Mouse (Mus musculus): ENCODE measurements around the gene Mrpl20. TPM values are rescaled to one million over a fixed set of nuclear protein-coding genes. Genes with fewer than 3 reads are reported as not detected.
A peak's percentile ranks its signal among the peaks of the same experiment; 100 is the strongest.

The Mrpl20 gene
- total RNA-seq (2021) = 10 to 100 TPM; 77.2 to 83.5 TPM

- peak in 1 of 2 experiments; percentile 11 for DNase-seq
- intact Hi-C loops (cut with DNase I) = no loop called here
Observed at GRCm38 (mm10) chr4:155802741-155803339, at the start of gene Mrpl20. Gene Mrpl20 (plus strand): TSS chr4:155802878.

DNA sequence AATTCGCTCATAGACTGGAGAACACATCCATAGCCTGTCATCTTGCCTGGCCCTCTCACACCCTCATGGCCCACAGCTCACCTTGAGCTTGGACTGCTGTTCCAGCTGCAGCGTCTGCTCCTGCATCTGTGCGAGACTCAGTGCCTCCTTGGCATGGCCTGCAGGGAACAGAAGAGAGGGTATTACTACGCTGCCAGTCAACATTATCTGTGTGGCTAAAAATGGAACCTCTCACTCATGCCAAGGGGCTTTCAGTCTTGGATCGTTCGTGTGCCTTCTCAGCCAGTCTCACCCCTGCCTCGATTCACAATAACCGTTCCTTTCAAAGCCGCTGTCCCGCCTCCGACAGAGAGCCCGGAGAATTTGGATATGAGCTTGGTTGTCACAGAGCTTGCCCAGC lies 45.7 kb upstream of the Mrpl20 start:
- intact Hi-C loops (cut with DNase I) = no loop called here
- peak; percentile 43 to 58 for DNase-seq

DNA sequence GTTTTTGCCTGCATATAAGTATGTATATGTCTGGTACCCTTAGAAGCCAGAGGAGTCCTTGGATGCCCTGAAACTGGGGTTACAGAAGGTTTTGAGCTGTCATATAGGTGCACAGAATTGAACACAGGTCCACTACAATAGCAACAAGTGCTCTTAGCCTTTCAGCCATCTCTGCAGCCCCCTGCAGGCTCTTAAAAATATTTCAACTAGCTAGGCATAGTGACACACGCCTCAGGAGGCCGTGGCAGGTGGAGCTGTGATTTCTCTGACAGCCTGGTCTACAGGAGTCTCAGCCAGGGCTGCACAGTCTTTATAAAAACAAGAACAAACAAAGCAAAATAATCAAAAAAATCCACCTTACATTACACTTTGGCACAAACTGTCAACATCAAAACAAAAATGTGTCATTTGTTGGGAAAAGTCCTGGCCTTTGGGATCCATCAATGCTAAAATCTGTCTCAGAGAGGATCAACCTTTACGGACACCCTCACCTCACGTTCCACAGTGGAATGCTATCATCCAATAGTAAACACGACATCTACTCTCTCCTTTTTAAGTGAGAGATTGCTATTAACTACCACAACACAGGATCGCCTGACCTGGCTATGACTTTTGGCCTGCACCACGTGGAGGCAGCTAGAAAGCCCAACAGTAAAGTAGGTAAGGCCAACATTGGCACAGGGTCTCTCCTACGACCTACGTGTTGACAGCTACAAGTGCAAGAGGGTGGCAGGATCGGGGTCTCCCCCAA lies 42.6 kb upstream of the Mrpl20 start:
- peak; percentile 48 to 55 for DNase-seq
- intact Hi-C loops (cut with DNase I) = no loop called here

DNA sequence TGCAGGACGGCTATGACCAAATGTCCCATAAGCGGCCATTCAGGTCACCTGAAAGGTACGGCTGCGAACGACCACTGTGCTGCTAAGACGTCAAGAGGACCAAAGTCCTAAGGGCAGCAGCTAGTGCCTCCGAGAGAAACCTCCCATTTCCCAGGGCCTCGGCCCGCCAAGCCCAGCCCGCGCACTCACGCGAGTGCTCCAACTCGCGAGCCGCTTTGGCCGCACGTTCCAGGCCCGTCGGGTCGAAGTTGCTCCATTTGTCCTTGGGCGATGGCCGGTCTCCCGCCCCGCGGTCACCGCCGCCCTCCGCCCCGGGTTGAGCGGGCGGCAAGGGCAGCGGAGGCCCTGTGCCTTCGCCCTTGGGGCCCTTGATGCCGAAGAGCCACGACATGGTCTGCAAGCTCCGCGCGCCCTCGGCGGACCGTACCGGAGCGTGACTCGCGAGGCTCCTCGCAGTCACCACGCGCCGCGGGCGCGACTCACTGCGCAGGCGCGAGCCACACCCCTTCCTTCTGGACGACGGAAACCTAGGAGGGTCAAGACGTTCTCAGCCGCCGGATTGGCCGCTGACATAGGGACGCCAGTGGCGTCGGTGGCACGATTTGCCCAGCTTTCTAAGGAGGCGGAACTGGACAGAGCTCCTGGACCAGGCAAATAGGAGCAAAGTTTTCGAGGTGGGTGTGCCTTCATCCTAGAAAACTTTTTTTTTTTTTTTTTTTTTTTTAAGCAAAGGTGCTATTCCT lies 41.9 kb upstream of the Mrpl20 start, which contains the start of gene Atad3a:
Atad3a (minus strand) TSS at position 481 of the 743 bp plus-strand sequence.
- intact Hi-C loops (cut with DNase I) = no loop called here
- peak; percentile 98 for DNase-seq

DNA sequence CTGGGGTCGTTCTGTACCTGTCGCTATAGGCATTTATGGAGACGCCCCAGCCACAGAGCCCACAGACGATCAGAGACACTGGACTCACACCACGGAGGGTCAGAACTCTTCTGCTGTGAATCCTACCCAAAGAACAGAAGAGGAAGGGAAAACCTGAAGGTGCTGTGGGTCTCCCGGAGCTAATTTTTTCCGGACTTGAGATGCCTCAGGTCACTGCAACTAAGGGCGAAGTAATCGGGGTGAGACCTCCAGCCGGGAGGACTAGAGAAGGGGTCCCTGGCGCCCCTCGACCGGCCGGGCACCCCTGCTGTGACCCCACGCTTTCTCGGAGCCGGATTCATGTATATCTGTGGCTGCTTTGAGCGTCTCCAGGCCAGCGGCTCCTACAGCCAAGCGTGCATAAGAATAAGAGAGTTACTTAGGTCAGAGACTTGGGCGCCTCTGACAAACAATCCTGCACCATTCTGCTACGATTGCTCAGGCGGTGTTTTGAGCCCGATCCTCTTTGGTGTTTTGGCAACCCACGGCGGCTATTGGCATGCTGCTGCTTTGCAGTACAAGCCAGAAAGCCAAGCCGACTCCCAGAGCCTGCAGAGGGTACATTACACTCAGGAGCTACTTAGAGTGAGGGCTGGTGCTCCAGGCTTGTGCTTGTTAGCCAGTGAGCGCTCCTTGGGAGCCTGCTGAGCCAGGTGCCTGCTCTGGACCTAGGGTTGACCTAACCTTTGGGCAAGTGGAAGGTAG lies 41.1 kb upstream of the Mrpl20 start:
- intact Hi-C loops (cut with DNase I) = no loop called here
- peak in 1 of 2 experiments; percentile 31 for DNase-seq

GRCm38 (mm10) chr4:155762357-155762756 lies 40.3 kb upstream of the Mrpl20 start:
- no peak for DNase-seq
- intact Hi-C loops (cut with DNase I) = no loop called here

DNA sequence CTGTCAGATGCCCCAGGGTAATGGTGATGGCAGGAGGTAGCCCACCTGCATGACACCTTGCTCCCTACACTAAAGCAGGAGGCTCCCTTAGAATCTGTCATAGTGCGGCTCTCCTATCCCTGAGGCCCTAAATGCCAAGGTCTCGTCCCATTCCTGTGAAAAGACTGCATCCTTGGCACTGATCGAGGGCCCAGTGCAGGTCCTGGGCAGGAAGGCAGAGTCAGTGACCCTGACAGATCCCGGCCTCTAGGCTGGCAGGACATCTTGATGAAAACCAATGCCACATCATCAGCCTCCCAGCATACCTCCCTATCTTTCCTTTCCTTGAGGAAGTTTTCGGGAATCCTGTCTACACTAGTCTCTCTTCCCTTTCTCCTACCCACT lies 33.2 kb upstream of the Mrpl20 start:
- no peak for DNase-seq

DNA sequence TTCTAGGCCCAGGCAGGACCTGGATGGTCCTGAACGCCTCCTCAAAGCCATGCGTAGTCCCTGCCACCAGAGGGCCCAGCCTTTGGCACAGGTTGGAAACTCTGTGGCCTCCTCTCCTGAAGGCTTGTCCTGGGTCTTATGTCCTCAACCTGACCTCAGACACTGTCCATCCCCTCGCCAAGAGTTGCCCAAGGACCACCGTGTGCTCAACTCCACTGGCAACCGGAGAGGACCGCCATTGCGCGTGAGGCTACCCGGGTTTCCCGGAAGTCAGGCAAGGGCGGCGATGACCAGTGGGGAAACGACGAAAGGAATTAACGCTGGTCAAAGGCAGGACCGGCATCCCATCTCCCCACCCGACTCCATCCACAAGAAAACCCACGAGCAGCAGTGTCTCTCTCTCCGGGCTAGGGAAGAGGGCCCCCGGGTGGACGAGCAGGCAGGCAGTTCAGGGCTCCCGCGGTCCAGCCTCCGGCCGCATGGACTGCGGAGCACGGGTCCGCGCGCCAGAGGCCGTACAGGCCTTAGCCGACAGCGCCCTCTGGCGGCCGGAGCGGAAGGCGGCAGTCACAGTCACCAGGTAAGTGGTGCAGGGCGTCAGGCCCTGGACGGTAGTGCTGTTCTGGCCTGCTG lies 32.7 kb upstream of the Mrpl20 start:
- peak; percentile 93 to 94 for DNase-seq
- intact Hi-C loops (cut with DNase I) = loop anchor here (1.0 to 10.0 kb wide), 3 partner anchors 14 to 285 kb away; no protein-coding TSS in a partner anchor

More for the DNA sequence above, 33.2 kb upstream of the Mrpl20 start:
- intact Hi-C loops (cut with DNase I) = loop anchor here (1.0 kb wide), 1 partner anchor 15 kb away; no protein-coding TSS in a partner anchor

DNA sequence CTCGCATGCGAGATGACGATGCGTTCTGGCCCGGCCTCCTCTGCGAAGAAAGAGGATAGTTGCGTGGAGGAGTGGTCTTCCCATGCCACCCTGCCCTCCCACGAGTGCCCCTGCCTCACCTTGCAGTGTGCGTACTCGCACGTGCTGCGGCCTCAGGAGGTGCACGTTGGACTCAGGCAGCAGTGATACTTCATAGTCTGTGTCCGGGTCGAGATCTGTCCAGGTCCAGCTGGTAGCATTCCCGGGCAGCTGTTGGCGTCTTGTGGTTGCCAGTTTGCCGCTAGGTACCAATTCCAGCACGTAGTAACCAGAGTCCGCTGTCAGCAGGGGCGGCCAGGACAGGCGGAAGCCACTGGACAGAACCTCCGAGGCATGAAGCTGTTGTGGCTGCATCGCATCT lies 32.1 kb upstream of the Mrpl20 start:
- no peak for DNase-seq
- intact Hi-C loops (cut with DNase I) = loop anchor here (1.0 to 10.0 kb wide), 2 partner anchors 49 to 286 kb away; no protein-coding TSS in a partner anchor

DNA sequence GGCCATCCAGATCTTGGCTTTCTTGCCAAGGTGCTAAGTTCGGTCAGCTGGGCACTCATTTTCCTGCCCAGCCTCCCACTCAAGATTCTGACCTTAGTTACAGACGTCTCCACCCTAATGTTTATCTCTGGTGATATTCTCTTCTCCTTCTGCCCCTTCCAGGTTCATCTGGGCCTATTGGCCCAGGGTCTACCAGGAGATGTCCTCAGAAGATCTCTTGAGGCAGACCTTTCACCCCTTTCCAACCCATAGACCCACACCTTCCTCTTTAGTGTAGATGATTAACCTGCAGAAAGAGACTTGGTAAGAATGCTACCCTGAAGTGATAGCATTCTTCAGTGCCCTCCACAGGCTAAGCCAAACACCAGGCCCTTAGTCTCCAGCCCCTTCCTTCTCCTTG lies 31.0 kb upstream of the Mrpl20 start:
- no peak for DNase-seq
- intact Hi-C loops (cut with DNase I) = loop anchor here (10.0 kb wide), 1 partner anchor 287 kb away; no protein-coding TSS in a partner anchor

GRCm38 (mm10) chr4:155772786-155773185 lies 29.9 kb upstream of the Mrpl20 start:
- intact Hi-C loops (cut with DNase I) = loop anchor here (10.0 kb wide), 1 partner anchor 288 kb away; no protein-coding TSS in a partner anchor
- no peak for DNase-seq

DNA sequence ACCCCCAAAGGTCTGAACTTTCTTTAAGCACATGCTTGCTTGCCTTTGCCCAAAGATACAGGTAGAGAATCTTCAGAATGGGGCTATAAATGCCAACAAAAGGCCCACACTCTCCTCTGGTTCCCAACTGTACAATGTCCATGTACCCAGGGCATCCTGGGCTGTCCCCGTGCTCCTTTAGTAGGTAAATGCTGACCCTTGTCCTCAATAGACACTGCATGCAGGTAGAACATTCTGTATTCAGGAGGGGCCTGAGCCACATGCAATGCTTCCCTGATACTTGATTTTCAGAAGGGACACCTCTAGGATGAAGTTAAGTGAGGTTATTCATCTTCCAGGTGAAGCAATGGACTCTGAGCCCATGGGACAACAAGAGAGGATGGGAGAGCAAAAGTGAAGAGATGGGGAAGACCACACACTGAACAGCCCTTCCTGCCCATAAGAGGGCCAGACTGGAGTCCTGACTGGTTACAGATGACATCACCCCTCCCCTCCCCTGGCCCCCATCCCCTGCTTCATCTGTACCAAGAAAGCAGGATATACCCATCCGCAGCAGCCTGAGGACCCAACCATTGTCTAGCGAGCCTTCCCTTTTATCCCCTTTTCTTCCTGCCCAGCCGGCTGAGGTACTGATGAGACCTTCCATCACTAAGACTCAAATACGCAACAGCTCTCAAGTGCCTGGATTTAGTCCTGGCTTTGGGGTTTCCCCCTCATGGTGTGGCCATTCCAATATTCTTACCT lies 29.2 kb upstream of the Mrpl20 start:
- intact Hi-C loops (cut with DNase I) = loop anchor here (10.0 kb wide), 1 partner anchor 289 kb away; no protein-coding TSS in a partner anchor

GRCm38 (mm10) chr4:155774280-155774754 lies 28.4 kb upstream of the Mrpl20 start, which contains the start of gene Vwa1:
Gene Vwa1 (minus strand): TSS chr4:155774698.
- peak; percentile 91 to 94 for DNase-seq
- intact Hi-C loops (cut with DNase I) = loop anchor here (10.0 kb wide), 1 partner anchor 290 kb away; no protein-coding TSS in a partner anchor

More for the DNA sequence above, 29.2 kb upstream of the Mrpl20 start:
- DNase-seq = no peak

- DNase-seq = peak; percentile 83 to 85
- intact Hi-C loops (cut with DNase I) = loop anchor here (10.0 kb wide), 1 partner anchor 290 kb away; no protein-coding TSS in a partner anchor
Observed at GRCm38 (mm10) chr4:155774971-155775740, 27.5 kb upstream of the Mrpl20 start.

DNA sequence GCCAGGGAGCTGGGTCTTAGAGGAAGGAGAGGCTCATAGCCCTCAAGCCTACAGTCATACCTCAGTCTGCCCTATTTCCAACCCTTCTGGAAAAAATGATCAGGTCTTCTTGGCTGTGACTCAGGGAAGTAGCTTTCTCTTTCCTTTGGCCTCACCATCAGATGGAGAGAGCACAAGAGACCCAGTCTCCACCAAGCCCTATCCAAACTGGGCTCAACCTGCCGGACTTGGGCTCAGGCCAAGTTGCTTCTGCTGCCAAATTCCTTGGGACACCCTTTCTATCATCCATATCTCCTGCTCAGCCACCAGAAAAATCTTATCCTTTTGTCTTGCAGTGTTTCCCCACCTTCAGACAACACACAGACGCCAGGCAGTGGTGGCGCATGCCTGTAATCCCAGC lies 26.8 kb upstream of the Mrpl20 start:
- intact Hi-C loops (cut with DNase I) = loop anchor here (10.0 kb wide), 1 partner anchor 291 kb away; no protein-coding TSS in a partner anchor
- DNase-seq = peak; percentile 60 to 63

GRCm38 (mm10) chr4:155776704-155777335 lies 25.9 kb upstream of the Mrpl20 start:
- intact Hi-C loops (cut with DNase I) = loop anchor here (10.0 kb wide), 1 partner anchor 292 kb away; no protein-coding TSS in a partner anchor
- DNase-seq = no peak

- peak in 1 of 2 experiments; percentile 32 for DNase-seq
- intact Hi-C loops (cut with DNase I) = loop anchor here (10.0 kb wide), 1 partner anchor 293 kb away; no protein-coding TSS in a partner anchor
Observed at GRCm38 (mm10) chr4:155777816-155778215, 24.9 kb upstream of the Mrpl20 start.

All from heart, postnatal 10 days (tissue).